Mouse (Mus musculus) bone marrow, adult 2 months (tissue): ENCODE results near the gene Olfr282. TPM values are rescaled to one million over a fixed set of nuclear protein-coding genes. Genes with fewer than 3 reads are reported as not detected.
"Not testable (repeated sequence)": the region's sequence is repeated elsewhere in the genome, so short reads cannot be mapped to it uniquely, and the experiment has no call there.

ENCODE experiments used
- H3K27ac ChIP-seq: fragments of 200-500 bp; 2 replicates; pipeline ENCODE4 v1.5.1; 2012; ENCODE audit warnings: low read depth, mild to moderate bottlenecking, control low read depth, inconsistent platforms, low read length; ENCODE audit not compliant: control insufficient read depth, poor library complexity, insufficient read depth
- H3K4me1 ChIP-seq: fragments of 200-500 bp; 2 replicates; pipeline ENCODE4 v1.6.1; 2011; ENCODE audit warnings: low read length; ENCODE audit not compliant: control insufficient read depth, insufficient read depth
- H3K4me3 ChIP-seq: fragments of 200-500 bp; replicated peaks from 2 replicates; pipeline ENCODE3; 2011; ENCODE audit warnings: mild to moderate bottlenecking, low read depth, low read length, control low read depth; ENCODE audit not compliant: control insufficient read depth
- CTCF ChIP-seq: fragments of 200-500 bp; IDR thresholded peaks from 2 replicates; pipeline ENCODE4 v1.5.1; 2011; ENCODE audit warnings: low read length, control low read depth; ENCODE audit not compliant: control insufficient read depth, insufficient read depth
- POLR2A ChIP-seq: fragments of 200-500 bp; IDR thresholded peaks from 2 replicates; pipeline ENCODE4 v1.6.1; 2011; ENCODE audit warnings: low read depth, mild to moderate bottlenecking, control low read depth, low read length, borderline replicate concordance; ENCODE audit not compliant: control insufficient read depth
- WGBS: fragments of 180-500 bp; shearing (Covaris S2); methylation state at CpG from one replicate; pipeline ENCODE4 v1.1.7; 2018; 5-methylcytosine and 5-hydroxymethylcytosine counted together
- polyA plus RNA-seq: library from polyadenylated mRNA; stranded (reverse); fragments of >200 nt; gene quantifications from 2 replicates; pipeline ENCODE4 v1.2.4, GENCODE M21; 2011; ENCODE audit warnings: low replicate concordance; ENCODE audit not compliant: missing spikeins, insufficient read depth, insufficient read length

The Olfr282 gene
- polyA plus RNA-seq, 1 experiment, result not detected

DNA sequence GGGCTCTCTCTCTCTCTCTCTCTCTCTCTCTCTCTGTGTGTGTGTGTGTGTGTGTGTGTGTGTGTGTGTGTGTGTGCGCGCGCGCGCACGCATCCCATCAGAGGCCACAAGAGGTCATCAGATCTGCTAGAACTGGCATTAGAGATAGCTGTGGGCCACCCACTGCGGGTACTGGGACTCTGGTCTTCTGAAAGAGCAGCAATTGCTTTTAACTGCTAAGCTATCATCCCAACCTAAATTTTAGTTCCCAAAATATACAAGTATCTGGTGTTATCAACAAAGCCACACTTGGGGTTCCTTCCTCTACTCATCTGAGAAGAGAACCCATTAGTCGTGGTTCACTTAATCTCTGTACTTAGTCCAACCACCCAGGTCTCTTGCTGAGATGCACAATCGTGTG is 20.8 kb upstream of the Olfr282 start:
- H3K4me1 ChIP-seq, result no peaks in the 10 kb centered on the region
- 89% methylated on average over 9 of the region's 9 CpGs for WGBS
- H3K27ac ChIP-seq, result no peak overlapping the region
- TF ChIP-seq CTCF (no peak), POLR2A (no peak)
- no peak overlapping the region for H3K4me3 ChIP-seq

DNA sequence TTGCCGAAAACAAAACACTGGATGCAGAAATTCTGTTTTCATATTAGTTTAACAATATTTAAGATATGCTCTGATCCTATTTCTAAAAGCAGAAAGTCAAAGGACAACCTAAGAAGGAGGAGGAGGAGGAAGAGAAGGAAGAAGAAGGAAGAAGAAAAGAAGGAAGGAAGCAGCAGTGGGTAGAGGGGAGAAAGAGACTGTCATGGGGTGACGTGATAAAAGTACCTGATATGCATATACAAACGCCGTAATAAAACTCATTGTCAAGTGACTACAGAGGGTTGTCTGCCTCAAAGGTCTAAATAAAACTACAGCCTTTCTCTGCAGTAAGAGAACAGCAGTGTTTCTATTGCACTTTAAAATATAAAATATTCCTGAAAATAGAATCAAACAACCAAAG is 15.0 kb upstream of the Olfr282 start:
- TF ChIP-seq CTCF, result no peak
- TF ChIP-seq POLR2A, result no peak
- Histone ChIP-seq H3K27ac (no peak overlapping the region), H3K4me1 (no peaks in the 10 kb centered on the region), H3K4me3 (no peak overlapping the region)
- 21% methylated on average over 4 of the region's 4 CpGs for WGBS

DNA sequence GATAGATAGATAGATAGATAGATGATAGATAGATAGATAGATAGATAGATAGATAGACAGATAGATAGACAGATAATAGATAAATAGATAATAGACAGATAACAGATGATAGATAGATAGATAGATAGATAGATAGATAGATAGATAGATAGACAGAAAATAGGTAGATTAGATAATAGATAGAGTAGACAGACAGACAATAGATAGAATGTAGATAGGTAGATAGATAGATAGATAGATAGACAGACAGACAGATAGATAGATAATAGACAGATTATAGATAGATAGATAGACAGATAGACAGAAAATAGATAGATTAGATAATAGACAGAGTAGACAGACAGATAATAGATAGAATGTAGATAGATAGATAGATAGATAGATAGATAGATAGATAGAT is 14.2 kb upstream of the Olfr282 start:
- not testable (repeated sequence) for H3K4me1 ChIP-seq, H3K27ac ChIP-seq, H3K4me3 ChIP-seq

DNA sequence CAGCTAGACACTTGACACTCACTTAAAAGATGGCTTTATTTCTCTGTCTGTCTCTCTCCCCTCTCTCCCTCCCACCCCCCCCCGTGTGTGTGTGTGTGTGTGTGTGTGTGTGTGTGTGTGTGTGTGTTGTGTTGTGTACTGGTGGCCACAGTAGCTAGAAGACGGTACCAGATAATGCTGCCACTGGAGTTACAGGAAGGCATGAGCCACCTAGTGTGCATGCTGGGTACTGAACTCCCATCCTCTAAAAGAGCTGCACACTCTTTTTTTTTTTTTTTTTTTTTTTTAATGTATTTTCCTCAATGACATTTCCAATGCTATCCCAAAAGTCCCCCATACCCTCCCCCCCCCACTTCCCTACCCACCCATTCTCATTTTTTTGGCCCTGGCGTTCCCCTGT is 13.7 kb upstream of the Olfr282 start:
- not testable (repeated sequence) for H3K4me1 ChIP-seq, H3K4me3 ChIP-seq, H3K27ac ChIP-seq
- WGBS, result 28% methylated on average over 3 of the region's 3 CpGs
- peak; percentile 14; the same call in 1 of the 2 replicates for TF ChIP-seq CTCF

DNA sequence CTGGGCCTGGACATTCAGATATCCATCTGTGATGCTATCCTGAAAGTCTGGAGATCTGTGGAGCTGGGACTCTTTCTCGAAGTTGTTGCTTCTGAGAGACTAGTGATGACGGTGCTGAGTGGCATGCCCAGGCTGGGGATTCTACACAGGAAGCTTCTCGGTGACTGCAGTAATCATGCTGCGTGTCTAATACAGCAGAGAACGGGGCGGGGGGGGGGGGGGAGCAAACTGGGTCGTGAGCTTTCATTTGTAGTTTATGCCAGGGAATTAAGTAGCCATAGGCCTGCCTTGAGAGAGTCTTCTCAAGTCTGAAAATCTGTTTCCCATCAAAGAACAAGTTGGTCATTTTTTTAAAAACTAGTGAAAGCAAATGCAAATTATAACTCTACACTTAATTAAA is 12.9 kb upstream of the Olfr282 start:
- Histone ChIP-seq H3K4me1 (no peaks in the 10 kb centered on the region), H3K4me3 (no peak overlapping the region), H3K27ac (no peak overlapping the region)
- WGBS, result 66% methylated on average over 7 of the region's 7 CpGs
- TF ChIP-seq POLR2A, result no peak
- TF ChIP-seq CTCF, result no peak

DNA sequence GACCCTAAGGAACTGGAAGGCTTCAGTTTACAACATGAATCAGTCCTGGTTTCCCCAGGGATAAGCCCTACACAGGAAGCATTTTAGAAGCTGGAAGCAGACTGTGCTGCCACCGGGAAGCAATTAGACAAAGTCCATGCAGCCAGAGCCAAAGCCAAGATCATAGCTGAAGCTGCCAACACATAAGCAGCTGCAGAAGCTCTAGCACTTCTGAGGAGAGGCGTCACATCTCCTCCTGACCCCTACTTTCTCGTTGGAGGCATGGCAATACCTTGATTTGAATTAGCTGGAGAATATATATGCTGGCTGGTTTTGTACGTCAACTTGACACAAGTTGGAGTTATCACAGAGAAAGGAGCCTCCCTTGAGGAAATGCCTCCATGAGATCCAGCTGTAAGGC is 10.1 kb upstream of the Olfr282 start:
- 69% methylated on average over 4 of the region's 4 CpGs for WGBS
- no peak for TF ChIP-seq POLR2A
- TF ChIP-seq CTCF, result no peak
- Histone ChIP-seq H3K27ac (no peak overlapping the region), H3K4me3 (no peak overlapping the region), H3K4me1 (no peaks in the 10 kb centered on the region)

DNA sequence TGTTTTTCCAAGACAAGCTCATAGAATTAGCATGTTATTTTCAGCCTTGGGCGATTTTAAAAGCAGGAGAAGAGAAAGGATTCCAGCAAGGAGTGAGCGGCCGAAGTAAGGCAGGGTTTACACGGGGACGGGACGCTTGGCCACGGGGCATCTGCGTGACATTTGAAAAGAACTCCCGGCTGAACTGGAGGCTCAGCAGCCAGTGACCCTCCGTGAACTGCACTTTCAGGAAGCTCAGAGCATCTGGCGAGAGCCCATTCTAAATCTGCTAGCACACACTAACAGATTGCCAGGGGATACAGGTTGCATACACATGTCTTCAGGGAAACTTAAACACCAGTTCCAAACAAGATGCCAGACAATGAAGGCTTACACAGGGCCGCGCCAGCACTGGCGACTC is 6.7 kb upstream of the Olfr282 start:
- H3K4me1 ChIP-seq, result no peaks in the 10 kb centered on the region
- H3K4me3 ChIP-seq, result no peak overlapping the region
- no peak overlapping the region for H3K27ac ChIP-seq
- TF ChIP-seq POLR2A (no peak), CTCF (no peak)
- WGBS, result 61% methylated on average over 14 of the region's 14 CpGs

DNA sequence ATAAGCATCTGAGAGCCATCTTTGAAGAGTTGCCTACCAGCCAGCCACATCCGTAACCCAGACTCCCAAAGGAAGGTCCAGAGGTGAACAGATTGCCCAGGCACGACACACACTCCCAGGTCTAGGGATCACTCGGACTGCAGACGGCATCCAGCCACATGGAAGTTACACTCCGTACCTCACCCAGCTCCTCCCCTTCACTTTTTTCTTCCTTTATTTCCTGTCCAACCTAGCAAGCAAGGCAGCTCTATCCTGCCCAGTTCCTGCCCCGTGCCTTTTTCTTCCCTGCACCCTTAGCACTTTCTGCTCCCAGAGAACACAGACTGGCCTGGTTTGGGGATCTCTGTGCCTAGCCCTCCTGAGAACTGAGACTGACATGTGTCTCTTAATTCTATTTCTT is 6.3 kb upstream of the Olfr282 start:
- Histone ChIP-seq H3K27ac (no peak overlapping the region), H3K4me1 (no peaks in the 10 kb centered on the region), H3K4me3 (no peak overlapping the region)
- TF ChIP-seq CTCF (no peak), POLR2A (no peak)
- 41% methylated on average over 6 of the region's 6 CpGs for WGBS

DNA sequence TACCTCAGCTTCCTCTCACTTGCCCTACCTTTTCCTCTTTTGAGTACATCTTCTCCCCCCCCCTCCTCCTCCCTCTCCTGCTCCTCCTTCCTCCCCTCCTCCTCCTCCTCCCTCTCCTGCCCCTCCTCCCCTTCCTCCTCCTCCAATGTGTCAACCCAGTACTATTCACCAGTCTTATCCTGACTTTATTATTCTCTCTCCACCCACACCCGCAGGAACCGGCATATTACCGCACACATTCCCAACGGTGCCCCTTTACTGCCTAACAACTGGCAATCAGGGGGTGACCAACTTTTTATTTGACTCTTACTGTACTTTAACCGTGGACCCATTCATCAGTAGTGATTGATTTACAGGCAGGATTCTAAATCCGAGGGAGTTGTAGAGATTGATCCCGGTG is 5.8 kb upstream of the Olfr282 start:
- 72% methylated on average over 7 of the region's 7 CpGs for WGBS
- TF ChIP-seq CTCF (no peak), POLR2A (no peak)

More for the DNA sequence above, 5.8 kb upstream of the Olfr282 start:
- no peaks in the 10 kb centered on the region for H3K4me1 ChIP-seq
- H3K4me3 ChIP-seq, result no peak overlapping the region
- H3K27ac ChIP-seq, result no peak overlapping the region
